Mouse (Mus musculus): ENCODE measurements around the gene Kazald1.
A peak's percentile ranks its signal among the peaks of the same experiment; 100 is the strongest.

DNA sequence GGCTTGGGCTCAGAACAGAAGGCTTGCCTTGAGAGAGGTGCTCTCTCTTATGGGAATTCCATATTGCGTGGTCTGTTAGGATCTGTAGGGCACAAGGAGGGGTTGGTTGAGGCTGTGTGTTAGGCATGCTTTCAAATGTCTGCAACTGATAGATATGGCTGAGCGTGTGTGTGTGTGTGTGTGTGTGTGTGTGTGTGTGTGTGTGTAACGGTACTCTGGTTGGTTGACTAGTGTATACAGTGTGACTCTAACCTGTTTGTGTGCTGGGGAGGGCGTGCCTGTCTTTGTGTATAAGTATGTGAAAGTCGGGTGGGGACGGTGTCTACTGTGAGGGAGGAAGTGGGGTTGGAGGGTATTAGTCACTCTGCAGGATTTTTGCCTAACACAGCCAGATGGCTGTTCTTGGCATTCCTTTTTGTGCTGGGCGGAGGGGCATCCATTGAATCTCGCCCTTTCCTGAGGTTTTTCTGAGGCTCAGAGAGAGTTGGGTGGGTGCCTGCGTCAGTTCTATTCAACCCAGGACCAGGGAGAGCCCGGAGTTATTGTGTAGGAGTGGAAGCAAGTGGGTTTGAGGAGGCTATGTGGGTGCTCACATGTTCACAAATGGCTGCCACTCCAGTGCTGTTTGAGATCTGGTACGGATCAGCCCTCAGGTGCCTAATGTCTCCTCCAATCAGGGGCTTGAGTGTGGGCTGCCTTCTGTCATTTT, 27.0 kb upstream of the Kazald1 start:
- no peak for TF ChIP-seq GABPA (IDR thresholded peaks at IDR 0.05; ENCODE audit: insufficient replicate concordance, low read depth, low read length)
- TF ChIP-seq EP300 (IDR thresholded peaks at IDR 0.05; ENCODE audit: low read length), result no peak; the same call in 1 of the 2 replicates
- no peak for TF ChIP-seq E2F4 (IDR thresholded peaks at IDR 0.05; ENCODE audit: insufficient replicate concordance, low read depth, low read length)
- TF ChIP-seq CTCF (conservative IDR thresholded peaks at IDR 0.05 in 1 of 2, IDR thresholded peaks at IDR 0.05 in 1 of 2; ENCODE audit: low read depth in 2 of 2, low read length in 2 of 2), result no peak
- TF ChIP-seq TCF12 (IDR thresholded peaks at IDR 0.05; ENCODE audit: low read depth, low read length), result no peak
- no peak for TF ChIP-seq POLR2A (IDR thresholded peaks at IDR 0.05; ENCODE audit: low read depth, low read length)
- peak; percentile 13; the same call in 1 of the 2 replicates for TF ChIP-seq MXI1 (IDR thresholded peaks at IDR 0.05; ENCODE audit: low read depth, low read length)
- TF ChIP-seq BHLHE40 (IDR thresholded peaks at IDR 0.05; ENCODE audit: low read depth, low read length), result no peak
- no peak for TF ChIP-seq NRF1 (IDR thresholded peaks at IDR 0.05; ENCODE audit: low read depth, low read length)
- no peak for TF ChIP-seq NELFE (IDR thresholded peaks at IDR 0.05; ENCODE audit: low read depth, low read length)

Data from CH12.LX (cell line).